Mouse (Mus musculus) heart, embryonic 11.5 days (tissue): ENCODE results near the gene Rpl18a. TPM values are rescaled to one million over a fixed set of nuclear protein-coding genes. Genes with fewer than 3 reads are reported as not detected.
A peak's percentile ranks its signal among the peaks of the same experiment; 100 is the strongest.

Experiments used
- ATAC-seq: fragments of 200-750 bp; cut with Nextera tagmentation; replicated peaks from 2 replicates; pipeline ENCODE4 v1.8.0; 2017; ENCODE audit warnings: moderate library complexity; ENCODE audit not compliant: insufficient number of reproducible peaks, low FRiP score, low TSS enrichment
- H3K27ac ChIP-seq: fragments of 300-500 bp; sonication (generic); 2 replicates; pipeline ENCODE4 v1.5.1; 2014; ENCODE audit warnings: mild to moderate bottlenecking, low read depth, low read length
- H3K27me3 ChIP-seq: fragments of 300-500 bp; sonication (generic); 2 replicates; pipeline ENCODE4 v1.6.1; 2014; ENCODE audit warnings: mild to moderate bottlenecking, low read length, mixed read lengths; ENCODE audit not compliant: control insufficient read depth, insufficient read depth
- H3K36me3 ChIP-seq: fragments of 300-500 bp; sonication (generic); 2 replicates; pipeline ENCODE4 v1.6.1; 2014; ENCODE audit warnings: mild to moderate bottlenecking, low read length, moderate library complexity, mixed read lengths; ENCODE audit not compliant: control insufficient read depth, insufficient read depth
- H3K4me1 ChIP-seq: fragments of 300-500 bp; sonication (generic); 2 replicates; pipeline ENCODE4 v1.6.1; 2014; ENCODE audit warnings: low read length; ENCODE audit not compliant: control insufficient read depth, insufficient read depth
- H3K4me2 ChIP-seq: fragments of 300-500 bp; sonication (generic); 2 replicates; pipeline ENCODE4 v1.6.1; 2014; ENCODE audit warnings: mild to moderate bottlenecking, moderate library complexity
- H3K4me3 ChIP-seq: fragments of 300-500 bp; sonication (generic); 2 replicates; pipeline ENCODE4 v1.5.1; 2014; ENCODE audit warnings: low read depth, low read length
- H3K9ac ChIP-seq: fragments of 300-500 bp; sonication (generic); 2 replicates; pipeline ENCODE4 v1.6.1; 2014; ENCODE audit warnings: mild to moderate bottlenecking, low read depth, low read length, moderate library complexity
- H3K9me3 ChIP-seq: fragments of 300-500 bp; sonication (generic); replicated peaks from 2 replicates; pipeline ENCODE4 v1.6.1; 2016; ENCODE audit warnings: low read length; ENCODE audit not compliant: control insufficient read depth
- WGBS: fragments of 180-500 bp; shearing (Covaris S2); extraction: QIAGEN DNeasy Blood & Tissue Kit; methylation state at CpG from one replicate; pipeline ENCODE4 v1.1.7; 2014; ENCODE audit not compliant: insufficient replicate concordance; 5-methylcytosine and 5-hydroxymethylcytosine counted together
- microRNA counts: library from miRNA; unstranded; fragments of <30 nt; microRNA quantifications from one replicate; lab custom pipeline; 2015
- microRNA-seq: library from miRNA; unstranded; fragments of <30 nt; microRNA quantifications from one replicate; pipeline ENCODE4, GENCODE M21; 2016; ENCODE audit warnings: borderline number of aligned reads
- polyA plus RNA-seq: library from polyadenylated mRNA; unstranded; fragments of >200 nt; fragmentation: Nextera tagmentation; extraction: Ambion mirVana; gene quantifications from 2 replicates; pipeline ENCODE4 v1.2.1, GENCODE M21; 2014

The Rpl18a gene
- polyA plus RNA-seq, 1 experiment from 2014 or later = 3,146 TPM

DNA sequence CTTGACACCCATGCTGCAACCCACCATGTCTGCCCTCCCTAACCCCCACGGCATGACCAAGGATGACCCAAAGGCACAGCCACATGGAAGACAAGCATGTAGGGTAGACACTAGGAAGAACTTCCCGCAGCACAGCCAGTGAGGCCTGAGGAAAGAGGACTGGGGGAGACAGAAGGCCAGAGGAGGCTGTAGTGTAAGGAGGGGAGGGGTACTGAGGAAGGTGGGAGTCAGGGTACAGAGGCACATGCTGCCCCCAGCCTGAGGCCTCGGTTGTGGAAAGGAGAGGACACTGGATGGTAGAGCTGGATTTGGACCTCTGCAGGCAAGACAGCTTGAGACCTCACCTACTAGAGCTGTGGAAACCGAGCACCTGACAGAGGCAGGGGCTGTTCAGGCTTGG, 46.3 kb downstream of the Rpl18a start:
- no peak for ATAC-seq

DNA sequence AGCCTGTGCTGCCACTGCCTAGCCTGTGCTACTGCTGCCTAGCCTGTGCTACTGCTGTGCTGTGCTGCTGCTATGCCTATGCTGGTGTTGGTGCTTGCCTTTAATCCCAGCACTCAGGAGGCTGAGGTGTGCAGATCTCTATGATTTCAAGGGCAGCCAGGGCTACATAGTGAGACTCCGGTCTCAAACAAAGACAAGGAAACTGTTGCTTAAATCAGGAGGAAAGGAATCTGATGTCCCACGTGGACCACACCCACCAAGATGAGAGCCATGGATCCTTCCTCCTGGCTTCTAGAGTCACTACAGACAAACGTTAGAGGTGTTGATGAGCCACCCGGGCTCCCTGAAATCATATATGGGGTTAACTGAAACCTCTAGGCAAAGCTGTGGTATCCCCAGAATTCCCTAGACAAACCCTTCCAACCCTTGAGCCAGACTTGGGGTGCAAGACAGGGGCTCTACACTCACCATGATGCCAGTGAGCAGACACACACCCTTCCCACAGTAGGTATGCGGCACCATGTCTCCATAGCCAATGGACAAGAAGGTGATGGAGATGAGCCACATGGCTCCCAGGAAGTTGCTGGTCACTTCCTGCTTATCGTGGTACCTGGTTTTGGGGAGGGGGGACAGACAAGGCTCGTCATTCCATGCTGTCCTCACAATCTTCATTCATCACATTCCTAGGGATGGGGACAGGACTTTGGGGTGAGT, 46.9 kb downstream of the Rpl18a start:
- no peak for ATAC-seq
- Histone ChIP-seq H3K4me2 (no peak overlapping the region), H3K9me3 (no peaks in the 10 kb centered on the region), H3K27me3 (peaks cover 27% of the 10 kb centered on the region), H3K27ac (no peak overlapping the region), H3K4me3 (no peak overlapping the region), H3K4me1 (no peaks in the 10 kb centered on the region), H3K36me3 (no peaks in the 10 kb centered on the region), H3K9ac (no peak overlapping the region)
- 66% methylated on average over 7 of the region's 7 CpGs for WGBS

More for the DNA sequence above, 46.3 kb downstream of the Rpl18a start:
- no peak overlapping the region for H3K4me3 ChIP-seq
- no peaks in the 10 kb centered on the region for H3K9me3 ChIP-seq
- no peak overlapping the region for H3K4me2 ChIP-seq
- peaks cover 30% of the 10 kb centered on the region for H3K27me3 ChIP-seq
- H3K9ac ChIP-seq = no peak overlapping the region
- WGBS = 70% methylated on average over 4 of the region's 4 CpGs
- H3K4me1 ChIP-seq = no peaks in the 10 kb centered on the region
- H3K27ac ChIP-seq = no peak overlapping the region
- no peaks in the 10 kb centered on the region for H3K36me3 ChIP-seq

DNA sequence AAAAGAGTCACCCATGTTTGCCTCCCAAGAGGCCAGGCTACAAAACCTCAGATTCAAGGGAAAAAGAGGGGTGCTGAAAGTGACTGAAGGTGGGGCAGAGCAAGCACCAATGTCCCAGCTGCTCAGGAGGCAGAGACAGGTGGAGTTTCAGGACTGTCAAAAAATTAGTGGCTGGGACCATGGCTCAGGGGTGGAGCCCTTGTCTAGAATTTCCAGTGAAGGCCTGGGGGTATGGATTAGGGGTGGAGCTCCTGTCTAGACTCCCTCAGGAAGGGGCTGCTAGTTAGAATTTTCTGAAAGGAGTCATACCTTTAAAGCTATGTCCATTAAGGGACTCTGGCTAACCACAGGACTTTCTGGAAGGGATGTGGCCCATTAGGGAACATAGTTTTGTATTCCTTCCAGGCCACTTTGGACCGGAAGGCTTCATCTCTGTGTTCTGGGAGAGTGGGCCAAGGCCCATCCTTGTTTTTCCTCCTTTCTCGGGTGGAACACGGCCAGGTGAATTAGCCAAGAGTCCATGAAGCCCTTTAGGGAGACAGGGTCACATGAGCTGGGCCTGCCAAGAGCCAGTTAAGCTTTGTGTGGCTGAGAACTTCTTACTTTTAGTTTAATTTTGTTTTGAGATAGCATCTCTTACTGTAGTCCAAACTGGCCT, 47.8 kb downstream of the Rpl18a start:
- 87% methylated on average over 3 of the region's 3 CpGs for WGBS
- ATAC-seq = no peak
- Histone ChIP-seq H3K9ac (no peak overlapping the region), H3K4me3 (no peak overlapping the region), H3K4me1 (no peaks in the 10 kb centered on the region), H3K9me3 (no peaks in the 10 kb centered on the region), H3K27me3 (peaks cover 21% of the 10 kb centered on the region), H3K27ac (no peak overlapping the region), H3K36me3 (no peaks in the 10 kb centered on the region), H3K4me2 (no peak overlapping the region)

DNA sequence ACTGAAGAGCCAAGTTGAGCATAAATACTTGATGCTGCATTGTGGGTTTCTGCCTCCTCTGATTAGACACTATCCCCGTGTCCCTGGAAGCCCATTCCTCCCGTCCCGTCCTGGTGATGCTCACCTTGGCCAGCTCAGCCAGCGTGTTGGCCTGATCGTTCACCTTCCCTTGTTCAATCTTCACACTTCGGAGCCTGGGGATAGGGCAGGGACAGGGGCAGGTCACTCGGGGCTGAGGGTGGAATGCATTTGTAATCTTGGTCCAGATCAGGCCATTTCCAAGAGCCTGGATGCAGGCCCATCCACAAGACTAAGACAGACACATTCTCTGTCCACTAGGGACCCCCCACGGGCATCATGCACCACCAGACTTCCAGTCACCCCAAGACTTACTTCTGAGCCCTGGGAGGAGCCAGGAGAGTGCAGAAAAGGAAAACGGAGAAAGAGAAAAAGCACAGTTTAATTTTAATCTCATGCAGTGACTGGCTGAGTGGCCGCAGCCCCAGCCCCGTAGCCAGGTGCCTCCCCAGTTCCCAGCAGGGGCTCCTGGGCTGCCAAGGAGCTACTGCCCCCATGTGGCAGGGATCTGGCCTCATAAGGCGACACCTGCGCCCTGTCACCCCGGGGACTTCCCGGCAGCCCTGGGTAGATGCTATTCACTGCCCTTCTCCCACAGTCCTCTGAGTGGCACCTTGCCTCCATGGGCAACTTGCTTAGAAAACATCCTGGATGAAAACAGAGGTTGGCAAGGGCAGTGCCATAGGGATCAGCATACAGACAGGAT, 50.6 kb downstream of the Rpl18a start:
- Histone ChIP-seq H3K27ac (no peak overlapping the region), H3K4me2 (no peak overlapping the region), H3K36me3 (no peaks in the 10 kb centered on the region), H3K27me3 (peaks cover 33% of the 10 kb centered on the region), H3K9ac (no peak overlapping the region), H3K9me3 (no peaks in the 10 kb centered on the region), H3K4me1 (no peaks in the 10 kb centered on the region; the same call in 1 of the 2 replicates), H3K4me3 (no peak overlapping the region)
- 48% methylated on average over 15 of the region's 15 CpGs for WGBS
- ATAC-seq = no peak

DNA sequence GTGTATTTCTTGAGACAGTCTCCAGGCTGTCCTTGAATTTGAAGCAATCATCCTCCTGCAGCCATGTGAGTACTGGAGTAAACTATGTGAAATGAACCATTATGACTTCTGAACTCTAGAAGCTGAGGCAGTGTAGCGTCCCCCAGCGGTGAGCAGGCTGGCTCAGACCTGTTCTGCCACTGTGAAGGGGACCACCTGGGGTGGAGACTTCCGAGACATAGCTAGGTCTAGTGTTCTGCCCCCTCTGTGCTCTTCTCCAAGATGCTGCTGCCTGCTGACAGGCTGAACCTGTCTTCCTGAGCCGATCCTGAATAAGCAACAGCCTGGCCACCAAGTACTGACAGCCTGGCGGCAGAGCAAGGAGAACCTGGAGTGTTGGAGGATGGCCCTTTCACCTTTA, 52.1 kb downstream of the Rpl18a start:
- H3K4me3 ChIP-seq = no peak overlapping the region
- H3K9ac ChIP-seq = no peak overlapping the region
- H3K36me3 ChIP-seq = no peaks in the 10 kb centered on the region
- WGBS = 33% methylated on average over 5 of the region's 5 CpGs
- no peak for ATAC-seq
- H3K4me1 ChIP-seq = no peaks in the 10 kb centered on the region; the same call in 1 of the 2 replicates
- H3K27ac ChIP-seq = no peak overlapping the region
- H3K9me3 ChIP-seq = no peaks in the 10 kb centered on the region
- H3K27me3 ChIP-seq = peaks cover 31% of the 10 kb centered on the region
- H3K4me2 ChIP-seq = no peak overlapping the region

MicroRNAs within 50 kb of the gene (microRNA counts, 519-probe panel; counts per million panel counts)
- microRNA mmu-miR-1969 (lab: Ali Mortazavi, UCI) = 32.2 counts per million

Small RNA genes within 50 kb of the gene (microRNA-seq; reads per million reads assigned to microRNA genes)
- gene Mir1969 (4.7 reads per million, percentile 37 among the genes with 10 or more reads in this experiment), gene Mir7067 (0.47 reads per million)

Other genes with a start within 250 kb of the Rpl18a start
- 38.9 and 41.6 TPM in 2 replicates for gene Pgpep1, start 237.0 kb downstream of the Rpl18a start, polyA plus RNA-seq
- gene Lsm4, start 224.2 kb downstream of the Rpl18a start, polyA plus RNA-seq = 296 and 308 TPM in 2 replicates
- 97.8 and 102 TPM in 2 replicates for gene Jund, start 198.5 kb downstream of the Rpl18a start, polyA plus RNA-seq
- gene Iqcn, start 194.0 kb downstream of the Rpl18a start, polyA plus RNA-seq = not detected in 2 replicates
- gene Gm3336, start 178.9 kb downstream of the Rpl18a start, polyA plus RNA-seq = not detected in 2 replicates
- not detected in 2 replicates for gene Pde4c, start 173.7 kb downstream of the Rpl18a start, polyA plus RNA-seq
- 16.2 and 21.3 TPM in 2 replicates for gene Rab3a, start 142.7 kb downstream of the Rpl18a start, polyA plus RNA-seq
- 42.5 and 42.6 TPM in 2 replicates for gene Mpv17l2, start 136.5 kb downstream of the Rpl18a start, polyA plus RNA-seq
- 21.5 and 23.1 TPM in 2 replicates for gene Pik3r2, start 120.7 kb downstream of the Rpl18a start, polyA plus RNA-seq
- 7.8 and 8.5 TPM in 2 replicates for gene Mast3, start 92.4 kb downstream of the Rpl18a start, polyA plus RNA-seq
- gene Il12rb1, start 89.0 kb downstream of the Rpl18a start, polyA plus RNA-seq = 0.07 TPM in 1 of 2 replicates, not detected in the other
- gene Arrdc2, start 57.7 kb downstream of the Rpl18a start, polyA plus RNA-seq = 2.4 and 3.2 TPM in 2 replicates
- gene Kcnn1, start 34.2 kb downstream of the Rpl18a start, polyA plus RNA-seq = 0.55 and 1.1 TPM in 2 replicates
- 102 and 109 TPM in 2 replicates for gene Ccdc124, start 23.5 kb downstream of the Rpl18a start, polyA plus RNA-seq
- gene Slc5a5, start 4.7 kb downstream of the Rpl18a start, polyA plus RNA-seq = 0.06 TPM in 1 of 2 replicates, not detected in the other
- gene Map1s, start 8.5 kb upstream of the Rpl18a start, polyA plus RNA-seq = 26.0 and 31.1 TPM in 2 replicates